Mouse (Mus musculus): ENCODE data around the gene Taf3.

Taf3 gene

DNA sequence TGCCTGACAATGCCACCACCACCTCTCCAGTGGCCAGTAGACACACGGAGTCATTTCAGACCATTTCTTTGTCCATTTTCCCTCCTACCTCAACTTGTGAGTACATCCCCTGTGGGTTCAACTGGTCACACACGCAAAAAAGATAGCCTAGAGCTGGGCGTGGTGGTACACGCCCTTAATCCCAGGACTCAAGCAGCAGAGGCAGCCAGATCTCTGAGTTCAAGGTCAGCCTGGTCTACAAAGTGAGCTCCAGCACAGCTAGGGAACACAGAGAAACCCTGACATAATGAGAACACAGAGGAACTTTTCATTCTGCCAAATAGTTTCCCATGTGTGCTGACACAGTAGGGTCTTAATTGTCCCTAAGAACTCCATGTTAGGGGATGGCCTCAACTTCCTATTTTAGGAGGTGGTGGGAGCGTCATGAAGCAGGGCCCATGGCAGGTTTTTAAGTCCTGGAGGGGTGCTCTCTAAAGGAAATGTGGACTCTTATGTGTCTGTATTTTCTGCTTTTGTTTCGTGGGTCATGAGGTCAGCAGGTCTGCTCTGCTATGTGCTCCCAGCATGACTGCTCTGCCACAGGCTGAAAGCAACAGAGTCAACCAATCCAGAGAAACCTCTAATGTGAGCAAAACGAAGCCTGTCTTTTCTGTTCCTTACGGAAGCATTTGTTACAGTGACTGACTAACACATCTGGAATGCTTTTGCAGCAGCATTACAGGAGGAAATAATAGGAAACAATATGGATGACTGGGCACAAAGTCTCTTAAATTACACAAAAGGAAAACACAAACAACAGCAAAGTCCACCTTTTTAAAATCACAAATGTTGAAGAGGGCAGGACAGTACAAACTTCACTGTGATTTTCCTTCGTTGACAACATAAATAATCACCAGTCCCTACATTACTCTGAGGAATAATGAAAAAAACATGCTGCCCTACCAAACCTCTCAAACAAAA, 92.5 kb downstream of the Taf3 start:
- no peak for DNase-seq

DNA sequence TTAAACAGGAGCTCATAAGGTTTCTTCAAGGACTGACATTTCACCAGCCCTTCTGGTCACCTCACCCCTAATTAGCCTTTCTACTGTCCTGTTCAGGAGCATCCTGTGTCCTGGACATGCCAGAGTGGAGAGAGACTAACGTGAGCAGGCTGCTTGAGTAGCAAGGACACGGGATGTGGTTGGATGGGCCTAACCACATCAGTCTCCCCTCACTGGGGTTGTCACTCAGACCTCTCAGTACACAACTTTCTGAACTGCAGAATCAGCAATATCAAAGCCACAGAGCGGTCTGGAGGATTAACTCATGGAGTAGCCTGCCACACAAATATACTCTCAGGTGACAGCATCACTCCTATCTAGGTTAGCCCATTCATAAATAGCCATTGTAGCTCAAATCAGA, 101.7 kb downstream of the Taf3 start:
- no peak for DNase-seq

DNA sequence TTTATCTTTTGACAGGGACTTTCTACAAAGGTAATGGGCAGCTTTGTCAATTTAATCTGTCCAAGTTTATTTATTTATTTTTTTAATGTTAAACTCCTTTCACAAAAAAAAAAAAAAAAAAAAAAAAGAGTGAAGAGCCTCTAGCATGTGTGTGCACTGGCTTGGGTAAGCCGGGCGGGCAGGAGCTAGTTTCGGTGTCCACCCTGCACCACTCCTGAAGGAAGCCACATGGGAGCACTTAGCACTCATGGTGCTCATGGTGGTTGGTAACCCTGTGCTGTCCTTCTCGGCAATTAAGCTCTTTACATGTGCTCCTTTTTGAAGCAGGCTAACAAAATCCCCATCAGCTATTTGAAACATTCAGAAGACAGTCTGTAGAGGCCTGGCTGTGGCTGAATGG, 102.8 kb downstream of the Taf3 start:
- DNase-seq = no peak

DNA sequence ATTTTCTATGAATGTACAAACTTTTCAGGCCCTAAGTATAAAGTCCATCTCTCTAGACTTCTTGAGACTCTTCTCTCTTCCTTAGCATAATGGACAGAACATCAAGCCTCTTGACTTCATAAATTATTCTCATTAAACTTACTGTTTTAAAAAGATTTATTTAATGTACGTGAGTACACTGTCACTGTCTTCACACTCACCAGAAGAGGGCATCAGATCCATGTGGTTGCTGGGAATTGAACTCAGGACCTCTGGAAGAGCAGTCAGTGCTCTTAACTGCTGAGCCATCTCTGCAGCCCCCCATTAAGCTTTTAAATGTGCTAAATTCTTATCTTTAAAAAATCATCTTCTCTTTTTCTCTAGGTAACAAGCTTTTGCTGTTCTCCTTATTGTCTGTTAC, 105.4 kb downstream of the Taf3 start:
- DNase-seq = no peak

DNA sequence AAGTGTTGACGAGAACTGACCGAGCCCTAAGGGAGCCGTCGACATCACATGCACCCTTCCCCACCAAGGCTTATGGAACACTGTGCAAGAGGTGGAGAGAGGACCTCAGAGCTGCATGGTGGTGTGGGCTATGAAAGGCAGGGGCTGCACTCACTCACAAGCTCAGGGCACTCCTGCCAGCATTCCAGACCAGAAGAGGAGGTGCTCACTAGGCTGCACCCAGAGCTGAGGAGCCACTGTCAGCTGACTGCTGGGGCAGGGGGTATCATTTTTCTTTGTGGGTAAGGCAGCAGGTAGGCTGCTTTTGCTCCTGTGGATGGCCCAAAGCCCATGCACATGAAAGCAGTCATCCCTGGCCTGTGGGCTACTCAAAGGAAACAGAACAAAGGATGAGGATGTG, 109.1 kb downstream of the Taf3 start:
- DNase-seq = no peak

DNA sequence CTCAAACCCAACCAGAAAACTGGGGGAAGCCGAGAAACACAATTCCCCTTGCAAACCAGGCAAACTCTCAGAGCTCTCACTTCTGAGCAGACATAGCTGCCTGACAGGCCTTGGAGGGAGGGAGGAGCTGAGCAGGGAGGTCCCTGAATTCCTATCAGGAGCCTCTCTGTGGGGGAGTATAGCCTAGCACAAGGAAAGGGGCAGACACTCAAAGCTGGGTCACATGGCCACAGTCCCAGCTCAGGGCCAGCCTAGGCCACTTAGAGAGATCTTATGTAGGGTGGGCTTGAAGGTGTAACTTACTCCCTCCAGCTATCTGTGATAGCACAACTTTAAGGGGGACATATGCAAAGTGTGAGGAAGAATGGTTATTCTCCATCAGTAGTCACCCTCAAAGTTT, 112.4 kb downstream of the Taf3 start:
- DNase-seq = no peak

DNA sequence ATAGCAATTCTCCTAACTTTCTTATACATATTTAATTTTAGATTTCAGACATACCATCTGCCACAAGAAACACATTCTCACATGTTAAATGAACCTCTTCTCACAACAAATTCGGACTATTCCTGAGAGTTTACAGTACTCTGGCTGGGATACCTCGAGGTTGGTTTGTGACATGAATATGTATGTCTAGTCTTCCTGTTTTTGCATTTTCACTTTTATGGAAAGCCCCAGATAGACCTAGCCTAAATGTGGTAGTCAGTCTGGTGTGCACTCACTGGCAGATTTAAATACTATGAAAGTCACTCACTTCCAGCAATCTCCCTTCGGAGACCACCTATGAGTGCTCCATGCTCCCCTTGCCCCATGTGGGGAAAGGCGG, 121.5 kb downstream of the Taf3 start:
- no peak for DNase-seq

DNA sequence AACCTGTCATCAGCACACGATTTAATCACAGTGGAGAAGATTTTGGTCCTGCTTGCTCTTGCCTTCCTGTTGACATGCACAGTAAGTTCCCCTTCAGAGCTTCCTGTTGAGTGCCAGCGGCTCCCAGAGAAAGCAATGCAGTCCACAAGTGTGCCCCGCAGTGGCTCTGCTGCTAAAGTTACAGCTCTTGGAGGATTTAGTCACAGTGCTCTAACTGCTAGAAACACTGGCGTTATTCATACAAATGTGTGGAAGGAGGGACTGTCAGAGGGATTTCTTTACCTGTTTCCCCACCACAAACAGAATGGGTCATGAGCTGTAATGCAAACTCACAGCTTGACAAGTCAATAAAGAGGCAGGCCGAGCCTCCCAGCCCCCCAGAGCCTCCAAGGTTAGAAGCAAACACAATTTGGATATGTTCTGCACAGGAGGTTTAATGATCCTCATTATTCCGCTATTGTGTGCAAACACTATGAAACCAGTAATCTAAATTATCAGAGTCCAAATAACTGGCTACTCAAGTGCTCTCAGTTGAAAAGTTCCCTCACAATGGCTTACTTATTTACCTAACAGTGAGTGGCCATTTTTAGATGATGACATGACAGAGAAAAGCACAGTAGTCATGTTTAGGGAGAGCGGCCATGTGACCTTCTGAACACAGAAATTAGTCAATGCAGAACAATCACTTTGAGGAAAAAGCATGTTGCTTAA, 122.0 kb downstream of the Taf3 start:
- DNase-seq = no peak

DNA sequence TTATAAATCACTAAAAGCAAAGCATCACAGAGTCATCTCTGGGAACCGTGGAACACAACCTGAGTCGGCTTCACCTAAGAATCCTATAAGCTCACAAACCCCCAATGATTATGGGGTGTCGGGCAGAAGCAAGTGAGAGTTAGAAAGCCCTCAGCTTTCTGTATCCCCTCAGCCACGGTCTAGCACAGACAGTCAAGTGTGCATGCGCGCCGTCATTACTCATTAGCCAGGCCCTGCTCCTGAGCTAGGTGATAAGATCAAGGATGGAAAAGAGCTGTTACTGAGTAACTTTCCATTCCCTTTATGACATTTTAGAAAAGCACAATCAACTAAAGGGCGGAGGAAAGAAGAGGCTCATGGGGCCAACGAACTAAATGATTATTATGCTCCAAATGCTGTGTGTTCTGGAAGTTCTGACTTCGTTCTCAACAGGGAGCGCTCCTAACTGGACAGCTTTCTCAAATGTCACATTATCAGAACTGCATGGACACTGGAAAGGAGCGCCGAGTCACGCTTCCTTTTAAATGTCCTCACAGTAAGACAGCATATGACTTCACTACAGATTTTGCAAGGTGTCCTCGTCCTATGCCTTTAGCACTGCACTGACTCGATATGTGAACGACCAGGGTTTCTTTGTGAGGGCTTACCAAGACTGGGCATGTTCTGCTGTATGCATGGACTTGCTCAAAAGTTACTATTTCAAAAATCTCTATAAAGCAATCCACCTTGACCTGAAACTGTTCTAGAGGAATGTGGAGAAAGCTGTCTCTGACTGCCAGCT, 129.5 kb downstream of the Taf3 start:
- DNase-seq = no peak

DNA sequence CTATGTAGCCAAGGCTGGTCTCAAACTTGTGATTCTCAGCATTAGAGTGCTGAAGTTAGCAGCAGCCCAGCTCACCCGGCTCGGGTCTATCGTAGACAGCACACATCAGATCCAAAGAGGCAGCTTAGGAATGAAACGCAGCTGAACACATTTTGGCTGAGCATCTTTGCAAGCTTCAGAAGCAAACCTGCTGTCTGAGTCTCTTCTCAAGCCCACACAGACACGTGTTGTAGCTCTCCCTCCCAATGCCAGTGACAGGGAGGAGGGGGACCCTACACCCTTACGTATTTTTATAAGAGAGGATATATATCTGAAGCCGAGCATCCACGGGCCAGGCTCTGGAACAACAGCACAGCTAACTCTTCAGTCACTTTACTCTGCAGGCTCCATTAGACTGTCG, 130.8 kb downstream of the Taf3 start:
- DNase-seq = no peak

DNA sequence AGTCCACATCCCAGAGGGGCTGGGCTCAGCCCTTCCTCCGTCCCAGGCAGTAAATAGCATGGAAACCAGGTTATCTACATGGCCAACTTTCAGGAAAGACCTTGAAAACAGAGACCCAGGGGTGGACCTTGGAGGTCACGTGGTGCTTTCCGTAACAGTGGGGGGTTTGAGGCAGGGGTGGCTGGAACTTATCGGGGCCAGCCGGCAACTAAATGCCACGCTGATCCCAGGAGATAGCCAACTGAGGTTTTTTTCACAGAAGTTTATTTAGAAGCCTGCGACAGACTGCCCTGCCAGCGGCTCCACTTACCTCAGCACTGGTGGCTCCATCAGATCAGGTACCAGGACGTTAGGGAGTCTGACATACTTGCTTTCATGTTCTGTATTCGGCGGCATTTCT, 142.4 kb downstream of the Taf3 start:
- DNase-seq = no peak

DNA sequence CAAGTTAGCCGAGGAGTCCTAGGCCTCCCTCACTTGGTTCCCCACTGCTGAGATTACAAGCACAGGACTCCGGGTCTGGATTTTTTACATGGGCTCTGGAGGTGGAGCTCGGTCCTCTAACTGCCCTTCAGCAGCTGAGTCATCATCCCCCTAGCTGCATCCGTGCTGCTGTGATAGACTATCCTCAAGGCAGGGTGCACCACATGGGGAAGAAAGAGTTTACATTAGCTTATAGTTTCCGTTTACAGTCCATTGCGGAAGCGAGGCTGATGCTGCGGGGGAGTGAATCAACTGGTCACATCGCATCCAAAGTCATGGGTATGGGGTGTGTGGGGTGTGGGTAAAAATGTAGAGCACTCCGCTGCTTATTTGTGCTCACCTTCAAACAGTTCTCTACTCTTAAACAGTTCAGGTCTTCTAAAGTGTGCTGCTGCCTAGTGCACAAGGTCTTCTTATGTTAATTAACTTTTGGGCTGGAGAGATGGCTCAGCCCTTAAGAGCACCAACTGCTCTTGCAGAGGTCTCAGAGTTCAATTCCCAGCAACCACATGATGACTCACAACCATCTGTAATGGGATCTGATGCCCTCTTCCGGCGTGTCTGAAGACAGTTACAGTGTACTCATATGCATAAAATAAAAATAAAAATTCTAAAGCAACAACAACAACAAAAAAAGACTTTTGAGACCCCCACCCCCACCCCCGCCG, 144.4 kb downstream of the Taf3 start:
- DNase-seq = no peak

DNA sequence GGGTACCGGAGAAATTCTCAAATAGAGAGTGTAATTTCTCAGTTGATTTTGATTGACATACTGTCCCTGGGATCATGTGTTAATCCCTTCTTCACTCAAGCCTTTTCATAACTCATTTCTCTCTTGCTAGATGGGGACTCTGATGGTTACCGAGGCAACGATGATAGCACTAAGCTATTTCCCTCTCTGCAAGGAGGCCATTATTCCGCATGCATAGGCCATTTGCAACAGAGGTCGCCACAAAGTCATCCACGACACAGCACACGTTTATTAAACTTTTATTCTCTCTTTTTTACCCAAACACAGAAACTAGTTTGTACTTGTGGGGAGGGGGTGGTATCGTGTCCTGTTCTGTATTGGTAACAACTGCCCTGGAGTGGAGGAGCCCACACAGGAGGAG, 150.6 kb downstream of the Taf3 start:
- DNase-seq = no peak

DNA sequence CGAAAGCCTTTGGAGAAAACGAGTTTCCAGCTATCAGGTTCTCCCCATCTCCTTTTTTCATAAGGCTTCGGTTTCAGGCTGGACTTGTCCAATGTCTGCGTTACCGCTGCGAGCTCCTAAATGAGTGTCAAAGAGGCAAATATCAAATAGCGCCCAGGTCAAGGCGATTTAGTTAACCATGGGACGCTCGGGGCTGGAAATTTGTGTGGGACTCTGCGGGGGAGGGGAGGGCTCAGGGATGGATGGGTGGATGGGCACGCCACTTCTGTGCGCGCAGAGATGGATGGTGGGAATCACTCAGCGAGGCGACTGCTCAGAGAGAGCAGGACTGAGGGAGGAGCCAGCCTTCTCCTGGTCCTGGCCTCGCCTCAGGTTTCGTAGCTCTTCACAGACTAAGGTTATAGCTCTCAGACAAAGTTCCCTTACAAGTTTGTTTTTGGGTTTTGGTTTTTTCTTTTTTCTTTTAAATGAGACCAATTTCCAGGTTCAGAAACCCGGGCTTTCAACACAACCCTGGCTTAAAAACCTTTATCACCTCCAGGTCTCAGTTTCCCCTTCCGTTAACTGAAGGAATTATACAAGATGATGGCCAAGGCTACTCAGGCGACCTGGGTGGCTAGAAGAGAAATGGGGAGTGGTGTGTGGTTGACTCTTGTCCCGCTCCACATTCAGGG, 152.2 kb downstream of the Taf3 start:
- no peak for DNase-seq

DNA sequence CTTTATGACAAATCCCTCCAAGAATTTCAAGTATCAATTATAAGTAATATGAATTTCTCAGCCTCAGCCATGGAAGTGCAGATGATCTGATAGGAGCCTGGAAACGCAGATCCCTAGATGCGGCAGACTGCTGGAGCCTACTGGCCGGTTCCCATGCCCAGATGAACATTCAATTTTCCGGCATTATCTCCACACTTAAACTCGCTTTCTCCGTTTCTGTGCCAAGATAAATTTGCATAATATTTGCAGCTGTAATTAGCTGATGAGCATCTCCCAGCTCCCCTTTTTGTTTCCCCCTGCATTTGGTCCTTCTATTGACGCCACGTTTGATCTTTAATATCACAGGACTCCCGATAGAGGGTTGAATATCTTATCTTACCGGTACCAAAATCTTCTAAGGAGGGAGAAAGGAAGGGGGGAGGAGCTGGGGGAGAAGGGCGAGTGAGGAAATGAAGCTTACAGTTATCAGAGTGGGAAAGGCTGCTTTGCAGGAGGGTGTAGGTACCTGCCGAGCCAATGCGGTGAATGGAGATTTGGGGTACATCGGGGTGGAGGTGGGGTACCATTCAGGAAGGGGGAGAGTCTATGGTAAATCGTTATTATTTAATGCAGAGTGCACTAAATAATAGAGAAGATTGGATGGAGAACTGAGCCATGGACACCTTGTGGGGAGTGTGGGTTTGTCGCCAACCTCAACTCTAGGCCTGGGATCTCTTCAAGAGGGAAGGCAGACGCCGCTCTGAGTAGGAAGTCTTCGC, 153.4 kb downstream of the Taf3 start:
- DNase-seq = no peak

DNA sequence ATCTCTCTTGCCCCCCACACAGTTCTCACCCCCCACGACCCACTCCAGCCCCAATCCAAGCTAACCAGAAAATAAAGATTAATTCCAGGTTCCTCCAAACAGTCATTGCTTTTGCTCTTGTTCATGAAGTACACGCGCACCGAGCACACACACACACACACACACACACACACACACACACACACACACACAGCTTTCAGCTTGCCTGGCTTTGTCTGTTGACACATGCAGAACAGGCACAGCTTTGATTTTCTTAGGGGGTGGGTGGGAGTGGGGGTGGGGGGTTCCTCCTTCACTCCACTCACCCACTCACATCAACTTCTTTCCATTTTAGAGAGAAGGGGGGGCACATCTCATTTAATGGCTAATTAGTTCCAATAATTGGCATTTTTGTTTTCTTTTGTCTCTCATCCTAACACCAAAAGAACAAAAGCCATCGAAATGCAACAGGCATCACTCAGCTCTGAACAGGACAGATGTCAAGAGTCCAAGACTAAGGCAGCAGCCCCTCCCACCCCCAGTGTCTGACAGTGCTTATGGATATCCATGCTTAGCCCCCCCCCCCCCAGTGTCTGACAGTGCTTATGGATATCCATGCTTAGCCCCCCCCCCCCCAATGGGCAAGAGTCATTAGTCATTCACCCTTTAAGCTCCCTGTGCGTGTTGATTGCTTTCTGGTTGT, 155.0 kb downstream of the Taf3 start:
- no peak for DNase-seq

DNA sequence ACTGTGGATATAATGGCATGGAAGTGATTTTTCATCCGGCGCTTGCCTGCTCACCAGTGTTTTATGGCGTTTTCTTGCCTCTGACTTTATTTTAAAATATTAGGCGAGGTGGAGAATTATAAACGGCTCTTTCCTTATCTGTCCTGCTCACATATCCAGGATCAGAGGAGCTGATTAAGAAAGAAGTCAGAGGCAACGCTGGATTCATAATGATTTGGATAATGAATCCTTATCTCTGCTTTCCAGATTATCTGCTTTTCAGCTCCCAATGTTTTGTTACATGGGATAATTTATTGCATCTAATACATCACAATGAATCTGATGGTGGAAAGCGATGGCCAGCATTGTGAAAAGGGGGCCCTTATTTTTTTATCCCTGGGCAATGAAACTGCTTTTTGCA, 155.9 kb downstream of the Taf3 start:
- DNase-seq = no peak

DNA sequence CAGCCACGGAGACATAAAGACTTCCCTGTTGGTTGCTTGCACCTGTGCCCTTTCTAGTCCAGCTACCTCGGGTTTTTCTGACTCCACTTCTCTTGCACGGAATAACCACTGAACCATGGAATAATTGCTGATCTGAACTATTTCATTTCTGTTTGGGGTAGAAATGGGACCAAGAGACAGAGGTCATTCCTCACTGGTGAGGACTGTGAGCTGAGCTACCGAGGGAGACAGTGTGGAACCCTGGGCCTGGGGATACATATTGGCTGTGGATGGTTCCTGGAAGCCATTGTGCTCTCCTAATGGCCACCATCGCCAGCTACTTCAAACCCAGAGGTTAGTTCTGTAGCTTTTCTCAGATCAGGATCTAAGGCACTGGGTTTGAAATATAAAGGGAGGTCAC, 157.5 kb downstream of the Taf3 start:
- no peak for DNase-seq

DNA sequence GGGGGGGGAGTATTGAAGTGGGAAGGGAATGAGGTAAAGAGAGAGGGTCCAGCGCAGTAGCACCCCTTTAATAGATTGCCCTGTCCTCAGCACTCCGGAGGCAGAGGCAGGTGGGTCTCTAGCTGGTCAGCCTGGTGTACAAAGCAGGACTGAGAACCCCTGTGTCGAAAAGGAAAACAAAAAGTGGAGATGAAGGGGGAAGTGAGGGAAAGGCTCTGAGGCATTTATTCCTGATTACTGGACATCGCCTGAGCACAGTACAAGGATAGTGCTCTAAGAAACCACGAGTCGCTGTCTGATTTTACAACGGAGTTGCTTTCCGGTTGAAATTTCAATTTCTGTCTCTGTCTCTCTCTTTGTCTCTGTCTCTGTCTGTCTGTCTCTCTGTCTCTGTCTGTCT, 158.1 kb downstream of the Taf3 start:
- no peak for DNase-seq

DNA sequence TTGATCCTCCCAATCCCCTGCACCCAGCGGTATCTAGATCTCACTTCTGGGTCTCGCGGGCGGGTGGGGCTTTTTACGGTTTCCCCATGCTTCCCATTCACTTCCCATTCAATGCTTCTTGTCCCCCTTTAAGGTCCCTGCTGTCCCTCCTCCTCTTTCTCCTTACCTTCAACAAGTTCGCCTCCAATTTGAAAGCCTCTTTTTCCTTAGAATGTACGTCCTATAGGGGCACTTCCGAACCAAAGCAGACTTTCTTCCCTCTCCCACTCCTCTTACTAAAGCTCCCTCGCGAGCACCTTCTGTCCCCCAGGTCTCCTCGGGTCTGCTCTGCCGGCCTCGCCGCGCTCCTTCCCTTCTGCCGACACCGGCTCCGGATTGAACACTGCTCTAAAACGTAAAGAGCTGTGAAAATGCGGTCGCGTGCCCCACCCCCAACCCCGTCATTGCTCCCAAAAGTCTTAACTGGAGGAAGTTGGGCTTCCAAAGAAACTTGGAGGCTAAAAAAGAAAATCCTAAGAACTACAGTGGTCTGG, 158.7 kb downstream of the Taf3 start, which contains the start of gene Gata3:
TSS of gene Gata3 (minus strand) at position 384 of the 533 bp plus-strand sequence.
- DNase-seq = no peak

Measured in lung, postnatal 4 days (tissue).